Mouse (Mus musculus): ENCODE data around the gene Gpr162.

GRCm38 (mm10) chr6:124817563-124817962 lies 46.2 kb downstream of the Gpr162 start:
- no peak for TF ChIP-seq CTCF (IDR thresholded peaks at IDR 0.05; ENCODE audit: borderline replicate concordance, insufficient read depth, low read depth, low read length)
- TF ChIP-seq POLR2A (IDR thresholded peaks at IDR 0.05; ENCODE audit: borderline replicate concordance, insufficient read depth, low read length): no peak

Measured in cerebellum, adult 2 months (tissue).